Mouse (Mus musculus) small intestine, adult 2 months (tissue): Measurements from ENCODE around the gene Ncl. TPM values are rescaled to one million over a fixed set of nuclear protein-coding genes. Genes with fewer than 3 reads are reported as not detected.

Experiments used
- H3K27ac ChIP-seq: fragments of 200-500 bp; 2 replicates; pipeline ENCODE4 v1.5.1; 2012; ENCODE audit warnings: low read depth, low read length, control low read depth, inconsistent platforms; ENCODE audit not compliant: insufficient read depth
- H3K27me3 ChIP-seq: fragments of 200-500 bp; 2 replicates; pipeline ENCODE4 v1.6.1; 2012; ENCODE audit warnings: mild to moderate bottlenecking, moderate library complexity, low read length, inconsistent platforms; ENCODE audit not compliant: control insufficient read depth, insufficient read depth
- H3K36me3 ChIP-seq: fragments of 200-500 bp; 2 replicates; pipeline ENCODE4 v1.6.1; 2012; ENCODE audit warnings: mild to moderate bottlenecking, low read length, control low read depth, inconsistent platforms; ENCODE audit not compliant: control insufficient read depth, insufficient read depth
- H3K4me1 ChIP-seq: fragments of 200-500 bp; 2 replicates; pipeline ENCODE4 v1.6.1; 2012; ENCODE audit warnings: low read length, inconsistent platforms, mixed read lengths; ENCODE audit not compliant: control insufficient read depth, insufficient read depth, insufficient read length
- H3K4me3 ChIP-seq: fragments of 200-500 bp; 2 replicates; pipeline ENCODE4 v1.5.1; 2012; ENCODE audit warnings: low read depth, mild to moderate bottlenecking, control low read depth, inconsistent platforms, low read length, moderate library complexity
- CTCF ChIP-seq: fragments of 200-500 bp; IDR thresholded peaks from 2 replicates; pipeline ENCODE4 v1.5.1; 2012; ENCODE audit warnings: low read depth, mild to moderate bottlenecking, control low read depth, inconsistent platforms, low read length, moderate library complexity, mixed read lengths; ENCODE audit not compliant: insufficient replicate concordance, insufficient read length; ENCODE audit errors: extremely low read depth
- POLR2A ChIP-seq: fragments of 200-500 bp; IDR thresholded peaks from 2 replicates; pipeline ENCODE4 v1.6.1; 2012; ENCODE audit warnings: low read depth, mild to moderate bottlenecking, control low read depth, inconsistent platforms, low read length, moderate library complexity
- WGBS: fragments of 180-500 bp; shearing (Covaris S2); methylation state at CpG from one replicate; pipeline ENCODE4 v1.1.7; 2018; 5-methylcytosine and 5-hydroxymethylcytosine counted together
- polyA plus RNA-seq: library from polyadenylated mRNA; depleted of rRNA; stranded (reverse); fragments of >200 nt; gene quantifications from 2 replicates; pipeline ENCODE4 v1.2.3, GENCODE M21; 2012

Ncl gene
- polyA plus RNA-seq, 1 experiment: 6.1 TPM

DNA sequence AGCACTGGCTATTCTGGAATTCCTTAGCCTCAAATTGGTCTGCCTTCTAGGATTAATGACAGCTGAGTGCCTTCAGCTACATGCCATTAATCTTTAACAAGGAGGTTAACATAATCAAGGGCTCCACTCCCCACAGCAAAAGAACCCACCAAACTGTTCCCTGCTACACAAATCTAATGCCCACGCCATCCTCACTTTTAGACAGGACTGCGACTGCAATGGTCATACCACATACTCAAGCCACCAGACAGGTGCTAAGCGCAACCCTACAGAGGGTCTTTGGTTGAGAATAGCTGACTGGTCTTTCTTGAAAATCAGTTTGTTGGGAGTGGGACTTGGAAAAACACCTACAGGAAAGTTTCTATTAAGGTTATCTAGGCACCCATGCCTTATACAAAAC lies 10.0 kb downstream of the Ncl start:
- Histone ChIP-seq H3K4me1 (no peaks in the 10 kb centered on the region; the same call in 1 of the 2 replicates), H3K27me3 (no peaks in the 10 kb centered on the region), H3K27ac (no peak overlapping the region), H3K36me3 (peaks cover 54% of the 10 kb centered on the region), H3K4me3 (no peak overlapping the region)
- no peak for TF ChIP-seq POLR2A
- 95% methylated on average over 3 of the region's 3 CpGs for WGBS

DNA sequence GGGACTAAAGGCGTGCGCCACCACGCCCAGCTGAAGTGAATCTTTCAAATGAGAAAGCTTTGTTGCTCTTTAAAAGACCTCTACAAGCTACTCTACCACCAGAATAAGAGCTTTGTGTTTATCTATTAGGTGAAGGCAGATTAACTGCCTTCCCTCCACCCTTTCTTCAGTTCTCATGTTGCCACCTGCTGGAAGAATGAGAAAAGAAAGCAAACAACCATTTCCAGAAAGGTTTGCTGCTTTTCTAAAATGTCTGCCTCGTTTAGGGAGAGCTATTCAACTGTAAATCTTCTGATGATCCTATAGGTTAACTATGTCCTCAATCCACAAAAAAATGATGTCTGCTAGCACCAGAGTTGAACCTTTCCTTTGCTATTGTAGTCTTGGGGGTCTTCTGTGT lies 10.4 kb downstream of the Ncl start:
- TF ChIP-seq POLR2A (no peak), CTCF (no peak)
- WGBS: 75% methylated on average over 4 of the region's 4 CpGs
- peaks cover 50% of the 10 kb centered on the region for H3K36me3 ChIP-seq
- H3K4me1 ChIP-seq: no peaks in the 10 kb centered on the region; the same call in 1 of the 2 replicates
- no peak overlapping the region for H3K4me3 ChIP-seq
- no peaks in the 10 kb centered on the region for H3K27me3 ChIP-seq
- no peak overlapping the region for H3K27ac ChIP-seq

DNA sequence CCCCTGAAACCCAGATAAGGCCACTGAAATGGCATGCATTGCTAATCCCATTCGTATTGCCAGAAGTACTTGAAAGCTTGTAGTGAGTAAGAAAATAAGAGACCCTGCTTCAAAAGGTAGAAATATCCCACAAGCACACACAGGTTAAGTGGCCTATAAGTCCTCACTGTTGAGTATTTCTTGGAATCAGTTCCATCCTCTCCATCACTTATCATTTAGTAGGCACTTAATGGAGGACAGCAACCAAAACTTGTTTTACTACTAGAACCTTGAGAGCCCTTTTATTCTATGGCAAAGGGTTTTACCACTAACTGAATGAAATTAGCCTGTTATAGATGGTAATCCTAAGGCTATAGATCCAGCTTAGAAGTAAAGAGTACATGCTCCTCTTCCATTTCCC lies 11.1 kb downstream of the Ncl start:
- no peak overlapping the region for H3K27ac ChIP-seq
- no peak overlapping the region for H3K4me3 ChIP-seq
- TF ChIP-seq CTCF: no peak
- no peak for TF ChIP-seq POLR2A
- peaks cover 45% of the 10 kb centered on the region for H3K36me3 ChIP-seq
- H3K27me3 ChIP-seq: no peaks in the 10 kb centered on the region
- WGBS: 96% methylated on average over 1 of the region's 1 CpGs
- no peaks in the 10 kb centered on the region; the same call in 1 of the 2 replicates for H3K4me1 ChIP-seq

DNA sequence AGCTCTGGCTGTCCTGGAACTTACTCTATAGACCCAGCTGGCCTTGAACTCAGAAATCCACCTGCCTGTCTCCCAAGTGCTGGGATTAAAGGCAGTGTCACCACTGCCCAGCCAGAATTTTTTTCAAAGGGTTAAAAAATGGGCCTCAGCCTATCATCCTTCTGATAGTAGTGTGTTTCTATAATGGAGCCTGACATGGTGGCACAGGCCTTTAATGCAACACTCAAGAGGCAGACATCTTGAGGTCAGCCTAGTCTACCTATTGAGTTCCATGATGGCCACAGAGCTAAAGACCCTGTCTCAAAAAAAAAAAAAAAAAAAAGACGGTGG lies 11.5 kb downstream of the Ncl start:
- peaks cover 43% of the 10 kb centered on the region for H3K36me3 ChIP-seq
- H3K27me3 ChIP-seq: no peaks in the 10 kb centered on the region
- no peaks in the 10 kb centered on the region; the same call in 1 of the 2 replicates for H3K4me1 ChIP-seq
- WGBS: 67% methylated on average over 1 of the region's 1 CpGs
- no peak overlapping the region for H3K27ac ChIP-seq
- H3K4me3 ChIP-seq: no peak overlapping the region
- TF ChIP-seq CTCF (no peak), POLR2A (no peak)

DNA sequence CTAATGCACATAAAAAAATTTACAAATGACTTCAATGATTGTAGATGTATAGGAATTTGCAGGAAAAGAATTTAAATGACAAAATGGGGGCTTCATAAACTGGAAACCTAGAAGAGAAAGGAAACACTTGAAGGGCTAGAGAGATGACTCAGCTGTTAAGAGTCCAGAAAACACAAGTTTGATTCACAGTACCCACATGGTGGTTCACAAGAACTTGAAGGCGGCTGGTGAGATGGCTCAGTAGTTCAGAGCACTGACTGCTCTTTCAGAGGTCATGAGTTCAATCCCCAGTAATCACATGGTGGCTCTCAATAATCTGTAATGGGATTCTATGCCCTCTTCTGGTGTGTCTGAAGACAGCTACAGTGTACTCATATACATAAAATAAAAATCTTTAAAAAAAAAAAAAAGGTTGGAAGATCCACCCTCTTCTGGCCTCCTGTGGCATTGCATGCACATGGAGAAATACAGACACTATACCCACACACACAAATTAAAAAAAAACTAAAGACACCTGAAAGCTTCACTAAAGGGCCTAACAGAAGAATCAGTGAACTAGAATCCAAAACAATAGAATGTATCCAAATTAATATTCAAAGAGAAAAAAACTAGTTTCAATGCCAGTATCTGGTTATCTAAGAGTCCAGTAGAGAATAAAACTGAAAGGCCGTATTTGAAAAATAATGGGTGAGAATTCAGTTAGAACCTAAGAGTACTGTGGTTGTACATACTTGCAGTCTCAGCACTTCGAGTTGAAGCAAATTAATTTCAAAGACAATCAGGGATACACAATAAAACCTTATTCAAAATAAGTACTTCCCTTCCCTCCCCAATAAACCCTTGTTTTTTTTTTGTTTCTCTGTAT lies 12.1 kb downstream of the Ncl start:
- no peaks in the 10 kb centered on the region for H3K27me3 ChIP-seq
- no peak overlapping the region for H3K4me3 ChIP-seq
- no peak for TF ChIP-seq CTCF
- no peak for TF ChIP-seq POLR2A
- 79% methylated on average over 3 of the region's 3 CpGs for WGBS
- H3K27ac ChIP-seq: no peak overlapping the region
- H3K4me1 ChIP-seq: no peaks in the 10 kb centered on the region; the same call in 1 of the 2 replicates
- H3K36me3 ChIP-seq: peaks cover 39% of the 10 kb centered on the region

DNA sequence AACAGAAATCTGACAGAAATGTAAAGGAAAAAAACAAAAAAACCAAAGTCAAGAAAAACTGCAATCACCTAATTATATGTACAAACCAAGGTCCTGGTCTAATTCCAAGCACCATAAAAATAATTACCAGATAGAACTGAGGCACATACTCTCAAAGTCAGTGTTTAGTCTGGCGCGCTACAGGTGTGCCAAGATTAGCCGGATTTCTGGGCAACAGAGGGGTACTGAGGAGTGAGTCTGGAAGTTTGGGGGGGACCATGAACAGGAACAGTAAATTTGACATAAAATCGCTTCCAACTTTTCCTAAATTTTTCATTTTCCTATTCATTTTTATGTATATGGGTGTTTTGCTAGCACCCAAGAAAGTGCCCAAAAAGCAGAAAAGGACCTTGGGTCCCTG lies 13.2 kb downstream of the Ncl start:
- no peak for TF ChIP-seq POLR2A
- no peak for TF ChIP-seq CTCF
- Histone ChIP-seq H3K36me3 (peaks cover 27% of the 10 kb centered on the region), H3K4me3 (no peak overlapping the region), H3K27me3 (no peaks in the 10 kb centered on the region), H3K4me1 (no peaks in the 10 kb centered on the region; the same call in 1 of the 2 replicates), H3K27ac (no peak overlapping the region)
- 51% methylated on average over 4 of the region's 4 CpGs for WGBS

DNA sequence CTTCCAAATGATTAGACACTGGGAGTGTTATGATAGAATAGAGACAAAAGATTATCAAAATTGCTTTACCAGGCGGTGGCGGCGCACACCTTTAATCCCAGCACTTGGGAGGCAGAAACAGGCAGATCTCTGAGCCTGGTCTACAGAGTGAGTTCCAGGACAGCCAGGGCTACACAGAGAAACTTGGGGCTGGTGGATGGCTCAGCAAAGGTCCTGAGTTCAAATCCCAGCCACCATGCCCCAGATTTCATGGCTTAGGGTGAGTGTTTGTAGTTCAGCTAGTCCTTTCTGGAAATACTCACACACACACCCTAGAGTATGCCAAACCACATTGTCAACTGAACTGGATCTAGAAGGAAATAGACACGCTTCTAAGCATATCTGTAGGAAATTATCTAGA lies 14.1 kb downstream of the Ncl start:
- no peaks in the 10 kb centered on the region; the same call in 1 of the 2 replicates for H3K4me1 ChIP-seq
- TF ChIP-seq POLR2A (no peak), CTCF (no peak)
- H3K27ac ChIP-seq: no peak overlapping the region
- peaks cover 19% of the 10 kb centered on the region for H3K36me3 ChIP-seq
- WGBS: 56% methylated on average over 4 of the region's 4 CpGs
- H3K4me3 ChIP-seq: no peak overlapping the region
- H3K27me3 ChIP-seq: no peaks in the 10 kb centered on the region
